Mouse (Mus musculus) liver, postnatal 0 days (tissue): ENCODE results near the gene Gcn1l1. TPM values are rescaled to one million over a fixed set of nuclear protein-coding genes. Genes with fewer than 3 reads are reported as not detected.
"Not testable (repeated sequence)": the region's sequence is repeated elsewhere in the genome, so short reads cannot be mapped to it uniquely, and the experiment has no call there.

Experiments used
- ATAC-seq: fragments of 200-750 bp; cut with Nextera tagmentation; 2 replicates; pipeline ENCODE4 v1.8.0; 2017; ENCODE audit warnings: mild to moderate bottlenecking, moderate library complexity
- DNase-seq: peaks from one replicate; pipeline ENCODE4 v3.0.0-alpha.2; 2016
- H3K27ac ChIP-seq: fragments of 300-500 bp; sonication (generic); 2 replicates; pipeline ENCODE4 v1.5.1; 2014; ENCODE audit warnings: antibody characterized with exemption, moderate library complexity, mild to moderate bottlenecking, low read depth
- H3K27me3 ChIP-seq: fragments of 300-500 bp; sonication (generic); 2 replicates; pipeline ENCODE4 v1.6.1; 2014; ENCODE audit warnings: low read length, control low read depth, mixed read lengths; ENCODE audit not compliant: insufficient read depth
- H3K36me3 ChIP-seq: fragments of 300-500 bp; sonication (generic); replicated peaks from 2 replicates; pipeline ENCODE4 v1.6.1; 2014; ENCODE audit warnings: mild to moderate bottlenecking, control low read depth, low read length, moderate library complexity, mixed read lengths; ENCODE audit not compliant: insufficient read depth
- H3K4me1 ChIP-seq: fragments of 300-500 bp; sonication (generic); 2 replicates; pipeline ENCODE4 v1.6.1; 2014; ENCODE audit warnings: antibody characterized with exemption, mild to moderate bottlenecking, control low read depth; ENCODE audit not compliant: insufficient read depth
- H3K4me2 ChIP-seq: fragments of 300-500 bp; sonication (generic); 2 replicates; pipeline ENCODE4 v1.6.1; 2014; ENCODE audit warnings: low read depth, mild to moderate bottlenecking, low read length, moderate library complexity, mixed read lengths
- H3K4me3 ChIP-seq: fragments of 300-500 bp; sonication (generic); 2 replicates; pipeline ENCODE4 v1.5.1; 2014; ENCODE audit warnings: low read depth, low read length
- H3K9ac ChIP-seq: fragments of 300-500 bp; sonication (generic); replicated peaks from 2 replicates; pipeline ENCODE4 v1.6.1; 2014; ENCODE audit warnings: mild to moderate bottlenecking, moderate library complexity
- H3K9me3 ChIP-seq: fragments of 300-500 bp; sonication (generic); 2 replicates; pipeline ENCODE4 v1.6.1; 2016; ENCODE audit warnings: mild to moderate bottlenecking, control low read depth, low read length, mixed read lengths
- CTCF ChIP-seq: sonication (generic); IDR thresholded peaks from 2 replicates; pipeline ENCODE4 v1.5.1; 2016; ENCODE audit warnings: antibody characterized with exemption, low read depth
- EP300 ChIP-seq: IDR thresholded peaks from 2 replicates; pipeline ENCODE4 v1.6.1; 2016; ENCODE audit warnings: antibody characterized with exemption, low read depth, mild to moderate bottlenecking
- WGBS: fragments of 180-500 bp; shearing (Covaris S2); extraction: QIAGEN DNeasy Blood & Tissue Kit; methylation state at CpG from one replicate; pipeline ENCODE4 v1.1.7; 2014; ENCODE audit not compliant: insufficient replicate concordance; 5-methylcytosine and 5-hydroxymethylcytosine counted together
- polyA plus RNA-seq: library from polyadenylated mRNA; unstranded; fragments of >200 nt; fragmentation: Nextera tagmentation; extraction: Ambion mirVana; gene quantifications from 2 replicates; pipeline ENCODE4 v1.2.1, GENCODE M21; 2015

The Gcn1l1 gene
- polyA plus RNA-seq, 1 experiment from 2014 or later = 10.3 TPM

DNA sequence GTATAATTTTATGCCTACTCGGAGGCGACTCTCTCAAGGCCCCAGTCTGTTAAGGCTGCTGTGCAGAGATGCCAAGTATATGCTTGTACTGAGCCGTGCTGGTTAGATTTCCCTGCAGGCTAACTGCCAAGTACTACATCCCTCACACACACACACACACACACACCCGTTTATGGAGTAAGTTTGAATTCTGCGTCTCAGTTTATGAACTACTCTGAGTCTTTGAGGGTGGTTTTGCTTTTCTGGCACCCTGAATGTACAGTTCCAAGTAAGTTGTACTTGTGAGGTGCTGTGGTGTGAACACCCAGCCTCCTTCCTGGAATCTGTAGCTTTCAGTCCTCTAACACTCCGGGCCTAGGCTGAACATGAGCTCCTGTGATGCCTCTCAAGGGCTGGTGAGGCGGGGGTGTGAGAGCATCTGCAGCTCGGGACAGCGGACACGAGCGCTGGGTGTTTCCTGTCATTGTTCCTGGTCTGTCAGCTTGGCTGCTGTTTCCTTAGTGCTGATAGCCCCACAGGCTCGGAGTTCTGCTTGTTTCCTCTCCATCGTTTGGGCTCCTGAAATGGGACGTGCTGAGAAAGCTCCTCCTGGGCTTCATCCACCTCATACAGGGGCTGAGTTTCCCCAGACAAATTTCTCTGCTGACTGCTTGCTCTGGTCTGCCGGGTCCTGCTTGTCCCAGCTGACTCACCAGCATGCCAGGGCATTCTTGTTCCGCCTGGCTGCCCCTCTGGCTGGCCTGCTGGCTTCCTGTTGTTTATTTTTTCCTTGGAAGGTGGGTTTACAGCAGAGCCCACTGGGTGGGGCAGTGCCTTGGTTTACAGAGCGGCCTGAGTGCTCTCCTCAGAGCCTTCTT lies 7.9 kb downstream of the Gcn1l1 start:
- DNase-seq = no peak
- Histone ChIP-seq H3K27me3 (no peaks in the 10 kb centered on the region), H3K27ac (peak overlapping the region; percentile 72), H3K9me3 (no peaks in the 10 kb centered on the region), H3K4me1 (peaks cover 2% of the 10 kb centered on the region; the same call in 1 of the 2 replicates), H3K4me3 (no peak overlapping the region), H3K36me3 (peaks cover 44% of the 10 kb centered on the region), H3K4me2 (no peak overlapping the region), H3K9ac (no peak overlapping the region)
- 55% methylated on average over 17 of the region's 17 CpGs for WGBS
- peak; percentile 34 for ATAC-seq
- TF ChIP-seq EP300 (no peak), CTCF (no peak)

DNA sequence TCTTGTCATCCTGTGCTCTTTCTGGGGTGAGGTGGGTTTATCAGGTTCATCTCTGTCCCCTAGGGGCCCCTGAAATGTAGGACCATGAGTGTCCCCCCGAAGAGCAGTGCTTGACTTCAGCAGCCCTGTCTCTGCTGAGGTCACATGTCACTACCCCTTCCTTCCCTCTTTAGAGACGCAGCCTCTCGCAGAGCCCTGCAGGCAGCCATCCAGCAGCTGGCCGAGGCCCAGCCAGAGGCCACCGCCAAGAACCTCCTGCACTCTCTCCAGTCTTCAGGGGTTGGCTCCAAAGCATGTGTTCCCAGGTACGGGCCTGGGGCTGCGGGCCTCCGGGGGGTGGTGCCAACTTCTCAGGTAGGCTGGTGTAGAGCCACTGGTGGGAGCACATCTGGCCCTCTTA lies 9.9 kb downstream of the Gcn1l1 start:
- Histone ChIP-seq H3K4me3 (no peak overlapping the region), H3K36me3 (peaks cover 65% of the 10 kb centered on the region)
- DNase-seq = no peak

DNA sequence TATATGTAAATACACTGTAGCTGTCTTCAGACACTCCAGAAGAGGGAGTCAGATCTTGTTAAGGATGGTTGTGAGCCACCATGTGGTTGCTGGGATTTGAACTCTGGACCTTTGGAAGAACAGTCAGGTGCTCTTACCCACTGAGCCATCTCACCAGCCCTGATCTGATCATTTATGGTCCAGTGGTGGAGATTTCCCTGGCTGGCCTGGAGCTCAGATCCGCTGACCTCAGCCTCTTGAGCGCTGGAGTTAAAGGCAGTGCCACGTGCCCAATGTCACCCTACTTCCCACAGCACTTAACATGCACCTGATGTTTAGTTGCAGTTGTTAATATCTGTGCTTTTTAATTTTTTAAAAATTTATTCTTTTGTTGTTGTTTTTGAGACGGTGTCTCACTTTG lies 12.6 kb downstream of the Gcn1l1 start:
- H3K4me1 ChIP-seq, H3K9ac ChIP-seq, DNase-seq, H3K9me3 ChIP-seq, H3K27ac ChIP-seq, H3K4me2 ChIP-seq, H3K4me3 ChIP-seq, H3K27me3 ChIP-seq, ATAC-seq: not testable (repeated sequence)
- H3K36me3 ChIP-seq = peaks cover 85% of the 10 kb centered on the region
- 87% methylated on average over 4 of the region's 4 CpGs for WGBS

More for the DNA sequence above, 9.9 kb downstream of the Gcn1l1 start:
- no peak overlapping the region for H3K27ac ChIP-seq
- H3K9me3 ChIP-seq = no peaks in the 10 kb centered on the region
- H3K27me3 ChIP-seq = no peaks in the 10 kb centered on the region
- H3K4me1 ChIP-seq = no peaks in the 10 kb centered on the region
- WGBS = 52% methylated on average over 8 of the region's 8 CpGs
- no peak for ATAC-seq
- H3K9ac ChIP-seq = no peak overlapping the region
- no peak overlapping the region for H3K4me2 ChIP-seq
- no peak for TF ChIP-seq CTCF
- TF ChIP-seq EP300 = no peak

DNA sequence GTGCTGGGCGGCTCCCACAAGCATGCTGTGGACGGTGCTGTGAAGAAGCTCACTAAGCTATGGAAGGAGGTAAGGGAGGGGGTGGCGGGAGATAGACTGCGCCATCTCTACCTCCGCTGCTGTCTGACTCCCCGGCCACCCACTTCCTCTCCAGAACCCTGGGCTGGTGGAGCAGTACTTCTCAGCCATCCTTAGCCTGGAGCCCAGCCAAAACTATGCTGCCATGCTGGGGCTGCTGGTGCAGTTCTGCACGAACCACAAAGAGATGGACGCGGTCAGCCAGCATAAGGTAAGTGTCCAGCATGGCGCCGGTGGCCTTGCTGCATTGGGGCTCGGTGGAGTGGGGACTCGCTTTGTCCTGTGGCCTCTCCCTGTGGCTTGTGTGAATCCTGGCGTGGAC lies 13.9 kb downstream of the Gcn1l1 start:
- no peak overlapping the region for H3K4me3 ChIP-seq
- ATAC-seq (no peak), DNase-seq (no peak)
- 91% methylated on average over 14 of the region's 14 CpGs for WGBS
- H3K36me3 ChIP-seq = peaks cover 91% of the 10 kb centered on the region
- H3K4me1 ChIP-seq = no peaks in the 10 kb centered on the region
- no peak overlapping the region for H3K9ac ChIP-seq
- peaks cover 10% of the 10 kb centered on the region for H3K9me3 ChIP-seq
- no peak for TF ChIP-seq EP300
- no peak for TF ChIP-seq CTCF
- H3K27me3 ChIP-seq = no peaks in the 10 kb centered on the region
- H3K27ac ChIP-seq = no peak overlapping the region
- no peak overlapping the region for H3K4me2 ChIP-seq

DNA sequence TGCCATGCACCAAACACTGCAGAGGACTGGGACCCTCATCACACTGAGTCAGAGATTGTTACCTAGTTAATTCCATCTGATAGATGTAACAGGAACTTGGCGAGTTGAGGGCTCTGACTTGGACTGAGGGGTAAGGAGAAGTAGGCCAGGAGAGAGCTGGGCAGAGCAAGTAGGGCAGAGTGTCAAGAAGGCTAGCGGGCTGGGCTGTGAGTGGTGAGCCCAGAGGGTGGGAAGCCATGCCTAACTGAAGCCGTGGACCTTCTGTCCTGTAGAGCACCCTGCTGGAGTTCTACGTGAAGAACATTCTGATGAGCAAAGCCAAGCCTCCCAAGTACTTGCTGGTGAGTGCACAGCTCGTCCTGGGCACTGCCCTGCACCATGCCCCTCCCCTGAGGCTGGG lies 14.3 kb downstream of the Gcn1l1 start:
- peaks cover 89% of the 10 kb centered on the region for H3K36me3 ChIP-seq
- peaks cover 10% of the 10 kb centered on the region for H3K9me3 ChIP-seq
- no peaks in the 10 kb centered on the region for H3K27me3 ChIP-seq
- TF ChIP-seq CTCF (no peak), EP300 (no peak)
- H3K27ac ChIP-seq = no peak overlapping the region
- no peaks in the 10 kb centered on the region for H3K4me1 ChIP-seq
- no peak overlapping the region for H3K9ac ChIP-seq
- no peak overlapping the region for H3K4me2 ChIP-seq
- no peak overlapping the region for H3K4me3 ChIP-seq
- 82% methylated on average over 5 of the region's 5 CpGs for WGBS
- ATAC-seq (no peak), DNase-seq (no peak)

DNA sequence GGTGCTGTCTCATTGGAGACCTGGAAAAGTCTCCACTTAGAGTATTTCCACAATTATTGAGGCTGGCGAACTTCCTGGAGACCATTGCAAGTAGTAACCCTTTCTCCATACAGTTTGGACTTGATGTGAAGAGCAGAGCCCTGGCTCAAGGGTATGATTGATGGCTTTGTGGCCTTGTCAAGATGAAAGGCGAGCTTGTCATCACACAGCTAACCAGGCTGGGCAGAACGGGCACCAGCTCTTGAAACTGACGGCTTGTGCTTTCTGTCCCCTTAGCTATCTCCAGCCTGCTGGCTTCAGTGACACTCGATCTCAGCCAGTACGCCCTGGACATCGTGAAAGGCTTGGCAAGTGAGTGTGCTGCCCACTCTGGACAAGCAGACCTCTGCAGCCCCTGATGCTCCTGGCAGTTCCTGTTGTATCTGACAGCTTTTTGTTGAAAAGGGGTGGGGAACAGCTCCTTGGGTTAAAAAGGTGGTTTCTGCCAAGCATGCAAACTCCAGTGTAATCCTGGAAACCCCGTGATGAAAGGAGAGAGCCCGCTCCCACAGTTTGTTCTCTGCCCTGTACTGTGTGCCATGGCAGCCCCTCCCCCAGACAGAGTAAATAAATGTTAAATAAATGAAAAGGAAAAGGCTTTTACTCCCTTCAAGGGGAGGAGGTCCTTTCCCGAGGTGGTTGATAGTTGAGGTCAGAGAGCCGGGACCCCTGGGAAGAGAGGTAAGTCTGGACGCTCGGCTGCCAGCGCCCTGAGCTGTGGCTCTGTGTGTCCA lies 15.4 kb downstream of the Gcn1l1 start:
- Histone ChIP-seq H3K4me2 (no peak overlapping the region), H3K9me3 (peaks cover 10% of the 10 kb centered on the region), H3K27ac (no peak overlapping the region), H3K4me1 (no peaks in the 10 kb centered on the region; the same call in 1 of the 2 replicates), H3K27me3 (no peaks in the 10 kb centered on the region), H3K4me3 (no peak overlapping the region), H3K9ac (no peak overlapping the region), H3K36me3 (peaks cover 91% of the 10 kb centered on the region)
- WGBS = 72% methylated on average over 14 of the region's 14 CpGs
- DNase-seq (no peak), ATAC-seq (no peak)
- TF ChIP-seq CTCF (no peak), EP300 (no peak)
